Mouse (Mus musculus) ES-E14 (cell line): ENCODE measurements around the gene Aen.
A peak's percentile ranks its signal among the peaks of the same experiment; 100 is the strongest.

ENCODE experiments used
- CHD2 ChIP-seq: IDR thresholded peaks from 2 replicates; pipeline ENCODE4 v1.6.1; 2014; ENCODE audit warnings: mild to moderate bottlenecking, low read depth, low read length, inconsistent platforms
- HCFC1 ChIP-seq: IDR thresholded peaks from 2 replicates; pipeline ENCODE4 v1.6.1; 2012; ENCODE audit warnings: low read length, inconsistent platforms, borderline replicate concordance; ENCODE audit not compliant: insufficient read depth
- MAFK ChIP-seq: IDR thresholded peaks from 2 replicates; pipeline ENCODE4 v1.6.1; 2014; ENCODE audit warnings: mild to moderate bottlenecking, low read depth, low read length, inconsistent platforms; ENCODE audit not compliant: insufficient read depth
- ZC3H11A ChIP-seq: IDR thresholded peaks from 2 replicates; pipeline ENCODE4 v1.6.1; 2012; ENCODE audit warnings: low read depth, mild to moderate bottlenecking, inconsistent platforms, low read length, borderline replicate concordance
- ZNF384 ChIP-seq: IDR thresholded peaks from 2 replicates; pipeline ENCODE4 v1.6.1; 2012; ENCODE audit warnings: low read depth, low read length, inconsistent platforms

DNA sequence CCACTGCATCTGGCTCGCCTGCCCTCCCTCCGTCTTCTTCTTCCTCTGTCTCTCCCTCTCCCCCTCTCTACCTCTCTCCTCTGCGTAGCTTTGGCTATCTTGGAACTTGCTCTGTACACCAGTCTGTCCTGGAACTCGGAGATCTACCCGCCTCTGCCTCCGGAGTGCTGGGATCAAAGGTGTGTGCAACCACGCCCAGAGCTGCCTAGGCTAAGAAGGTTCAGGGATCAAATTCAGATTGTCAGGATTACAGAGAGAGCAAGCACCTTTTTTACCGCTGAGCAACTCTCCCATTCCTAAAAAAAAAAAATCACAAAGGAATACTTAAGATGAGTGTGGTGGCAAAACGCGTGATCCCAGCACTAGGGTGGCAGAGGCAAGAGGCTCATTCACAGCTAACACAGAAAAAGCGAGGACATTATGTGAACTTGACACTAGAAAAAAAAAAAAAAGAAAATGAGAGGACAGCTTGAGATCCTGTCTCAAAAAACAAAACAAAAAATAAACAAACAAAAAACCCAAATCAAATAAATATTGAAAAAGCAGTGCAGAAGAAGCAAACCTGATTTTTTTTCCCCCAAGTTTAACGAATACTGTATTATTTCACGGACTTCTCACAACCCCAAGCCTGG is 517 bp upstream of the Aen start:
- peak; percentile 62; the same call in 1 of the 2 replicates for TF ChIP-seq ZNF384
- no peak for TF ChIP-seq ZC3H11A
- no peak for TF ChIP-seq HCFC1
- no peak for TF ChIP-seq MAFK
- TF ChIP-seq CHD2: no peak
